Mouse (Mus musculus) forebrain, postnatal 0 days (tissue): ENCODE data around the gene Lrrc15. TPM values are rescaled to one million over a fixed set of nuclear protein-coding genes. Genes with fewer than 3 reads are reported as not detected.

Experiments
- ATAC-seq: fragments of 200-750 bp; cut with Nextera tagmentation; 2 replicates; pipeline ENCODE4 v1.8.0; 2017; ENCODE audit warnings: mild to moderate bottlenecking, moderate library complexity
- DNase-seq: peaks from one replicate; pipeline ENCODE4 v3.0.0-alpha.2; 2015
- H3K27ac ChIP-seq: fragments of 300-500 bp; sonication (generic); 2 replicates; pipeline ENCODE4 v1.5.1; 2014; ENCODE audit warnings: low read depth, mild to moderate bottlenecking, antibody characterized with exemption, low read length, moderate library complexity, mixed read lengths
- H3K27me3 ChIP-seq: fragments of 300-500 bp; sonication (generic); 2 replicates; pipeline ENCODE4 v1.6.1; 2014; ENCODE audit warnings: mild to moderate bottlenecking, low read length, mixed read lengths; ENCODE audit not compliant: insufficient read depth
- H3K36me3 ChIP-seq: fragments of 300-500 bp; sonication (generic); 2 replicates; pipeline ENCODE4 v1.6.1; 2014; ENCODE audit warnings: mild to moderate bottlenecking, moderate library complexity; ENCODE audit not compliant: insufficient read depth
- H3K4me1 ChIP-seq: fragments of 300-500 bp; sonication (generic); 2 replicates; pipeline ENCODE4 v1.6.1; 2014; ENCODE audit warnings: antibody characterized with exemption; ENCODE audit not compliant: insufficient read depth
- H3K4me2 ChIP-seq: fragments of 300-500 bp; sonication (generic); 2 replicates; pipeline ENCODE4 v1.6.1; 2014; ENCODE audit warnings: low read depth, mild to moderate bottlenecking, moderate library complexity
- H3K4me3 ChIP-seq: fragments of 300-500 bp; sonication (generic); 2 replicates; pipeline ENCODE4 v1.5.1; 2014; ENCODE audit warnings: low read depth, low read length, mixed read lengths
- H3K9ac ChIP-seq: fragments of 300-500 bp; sonication (generic); 2 replicates; pipeline ENCODE4 v1.6.1; 2014; ENCODE audit warnings: mild to moderate bottlenecking
- H3K9me3 ChIP-seq: fragments of 300-500 bp; sonication (generic); 2 replicates; pipeline ENCODE4 v1.6.1; 2016; ENCODE audit warnings: low read length
- CTCF ChIP-seq: sonication (generic); IDR thresholded peaks from 2 replicates; pipeline ENCODE4 v1.5.1; 2016; ENCODE audit warnings: antibody characterized with exemption, control low read depth, low read depth
- WGBS: fragments of 180-500 bp; shearing (Covaris S2); extraction: QIAGEN DNeasy Blood & Tissue Kit; methylation state at CpG from one replicate; pipeline ENCODE4 v1.1.7; 2014; 5-methylcytosine and 5-hydroxymethylcytosine counted together
- polyA plus RNA-seq: library from polyadenylated mRNA; unstranded; fragments of >200 nt; fragmentation: Nextera tagmentation; extraction: Ambion mirVana; gene quantifications from 2 replicates; pipeline ENCODE4 v1.2.1, GENCODE M21; 2015
- total RNA-seq: library from RNA; depleted of rRNA; stranded (reverse); fragments of >200 nt; gene quantifications from 2 replicates; pipeline ENCODE4 v1.2.3, GENCODE M21; 2014

Lrrc15 gene
- total and polyA plus RNA-seq, 2 experiments from 2014 or later = 0.12 to 0.48 TPM

DNA sequence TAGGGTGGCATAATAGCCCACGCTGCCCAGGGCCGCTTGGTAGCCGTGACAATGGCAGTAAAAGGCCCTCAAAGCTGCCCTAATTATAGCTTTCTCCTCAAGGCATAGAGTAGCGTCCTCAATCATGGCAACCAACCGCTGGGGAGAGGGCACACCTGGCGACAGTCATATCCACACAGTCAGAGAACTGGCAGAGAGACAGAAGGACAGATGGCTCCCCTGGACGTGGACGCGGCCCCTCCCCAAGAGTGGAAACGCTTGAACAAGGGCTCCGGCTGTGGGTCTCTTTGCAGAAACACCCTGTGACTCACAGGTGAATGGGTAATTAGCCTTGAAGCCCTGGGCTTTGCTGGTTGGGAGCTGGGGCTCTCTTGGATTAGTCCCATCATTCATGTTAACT is 4.7 kb downstream of the Lrrc15 start:
- H3K4me3 ChIP-seq = no peak overlapping the region
- no peaks in the 10 kb centered on the region for H3K4me1 ChIP-seq
- no peak overlapping the region for H3K9ac ChIP-seq
- WGBS = 59% methylated on average over 11 of the region's 11 CpGs
- ATAC-seq = no peak
- H3K27ac ChIP-seq = no peak overlapping the region
- TF ChIP-seq CTCF = no peak
- DNase-seq = no peak
- no peaks in the 10 kb centered on the region for H3K36me3 ChIP-seq
- H3K4me2 ChIP-seq = no peak overlapping the region
- H3K27me3 ChIP-seq = peaks cover 12% of the 10 kb centered on the region; the same call in 1 of the 2 replicates
- H3K9me3 ChIP-seq = no peaks in the 10 kb centered on the region

DNA sequence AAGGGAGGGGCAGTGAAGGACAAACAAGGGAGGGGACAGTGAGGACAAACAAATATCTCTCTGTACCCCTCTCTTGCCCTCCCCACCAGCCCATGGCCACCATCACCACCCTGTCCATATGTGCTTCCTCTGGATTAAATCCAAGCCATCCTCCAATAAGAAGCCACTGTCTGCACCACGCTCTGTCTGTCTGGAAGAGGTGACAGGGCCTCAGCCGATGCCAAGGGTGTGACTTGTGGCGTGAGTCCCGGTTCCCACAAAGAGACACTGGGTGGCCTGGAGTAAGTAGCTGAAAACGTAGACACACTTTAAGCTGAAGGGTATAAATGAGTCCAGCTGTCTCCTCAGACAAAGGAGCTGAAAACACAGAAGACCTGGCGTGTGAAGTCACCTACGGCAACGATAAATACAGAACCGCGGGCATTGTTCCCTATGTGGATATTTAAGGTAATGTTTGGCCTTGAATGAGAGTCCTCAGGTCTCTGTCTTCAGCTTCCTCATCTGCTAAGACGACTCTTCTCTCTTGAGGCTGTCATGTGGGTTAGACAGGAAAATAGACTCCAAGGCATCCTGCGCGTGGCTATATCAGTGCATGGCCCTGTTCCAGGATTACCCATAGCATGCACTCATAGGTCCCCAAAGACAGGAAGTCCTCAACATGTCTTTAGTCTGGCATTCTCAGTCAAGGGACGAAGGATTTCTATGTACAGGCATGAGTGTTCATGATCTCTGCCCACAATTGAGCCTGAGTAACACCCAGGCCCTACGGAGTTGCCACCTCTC is 7.3 kb downstream of the Lrrc15 start:
- DNase-seq (no peak), ATAC-seq (no peak)
- Histone ChIP-seq H3K27ac (no peak overlapping the region), H3K4me2 (no peak overlapping the region), H3K27me3 (no peaks in the 10 kb centered on the region), H3K4me3 (no peak overlapping the region), H3K36me3 (no peaks in the 10 kb centered on the region), H3K4me1 (no peaks in the 10 kb centered on the region; the same call in 1 of the 2 replicates), H3K9me3 (no peaks in the 10 kb centered on the region), H3K9ac (no peak overlapping the region)
- 67% methylated on average over 15 of the region's 15 CpGs for WGBS
- TF ChIP-seq CTCF = no peak

DNA sequence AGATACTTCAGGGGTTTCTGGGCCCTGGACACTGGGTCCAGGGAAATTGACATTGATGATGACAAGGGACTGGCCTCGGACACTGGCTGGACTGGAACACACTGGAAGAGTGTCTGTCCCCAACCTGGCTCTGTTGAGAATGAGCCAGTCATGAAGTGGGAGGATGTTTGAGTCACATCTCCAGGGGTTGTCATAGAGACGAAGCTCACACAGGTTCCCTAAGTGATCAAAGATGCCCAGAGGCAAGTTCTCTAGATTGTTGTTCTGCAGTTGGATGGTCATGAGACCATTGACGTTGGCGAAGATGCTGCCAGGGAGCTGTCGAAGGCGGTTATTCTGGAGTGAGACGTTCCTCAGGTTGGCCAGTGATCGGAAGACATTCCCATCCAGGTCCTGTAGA is 10.0 kb downstream of the Lrrc15 start:
- Histone ChIP-seq H3K27me3 (no peaks in the 10 kb centered on the region), H3K9me3 (no peaks in the 10 kb centered on the region), H3K4me1 (no peaks in the 10 kb centered on the region; the same call in 1 of the 2 replicates), H3K4me3 (no peak overlapping the region), H3K9ac (no peak overlapping the region), H3K36me3 (no peaks in the 10 kb centered on the region), H3K27ac (no peak overlapping the region), H3K4me2 (no peak overlapping the region)
- 95% methylated on average over 8 of the region's 8 CpGs for WGBS
- no peak for DNase-seq
- no peak for ATAC-seq
- TF ChIP-seq CTCF = no peak

DNA sequence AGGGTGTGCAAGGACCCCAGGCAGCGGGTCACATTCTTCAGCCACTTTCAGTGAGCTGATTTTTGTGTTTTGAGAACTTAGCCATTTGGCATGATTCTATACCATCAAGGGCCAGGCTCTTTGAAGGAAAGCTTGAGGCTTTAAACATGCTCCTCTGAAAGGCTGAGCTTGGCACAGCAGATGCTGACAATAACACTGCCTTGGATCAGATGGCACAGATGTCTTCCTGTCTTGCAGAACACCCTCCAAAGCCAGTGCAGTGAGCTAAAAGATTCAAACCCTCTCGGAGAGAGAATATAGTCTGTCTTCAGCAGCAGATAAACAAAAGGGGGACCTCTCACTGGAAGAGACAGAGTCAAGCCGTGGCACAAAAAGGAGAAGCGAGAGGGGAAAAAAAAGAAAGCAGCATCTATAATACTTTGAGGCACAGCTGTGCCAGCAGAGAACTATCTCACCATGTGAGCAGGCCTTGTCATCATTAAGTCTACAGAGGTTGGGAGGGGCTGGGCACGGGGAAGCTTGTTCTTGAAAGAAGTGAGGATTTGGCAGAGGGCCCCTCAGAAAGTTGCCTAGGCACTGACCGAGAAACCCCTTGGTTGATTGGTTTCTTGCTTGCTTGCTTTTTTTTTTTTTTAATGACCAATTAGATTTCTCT is 11.0 kb downstream of the Lrrc15 start:
- Histone ChIP-seq H3K27ac (no peak overlapping the region; the same call in 1 of the 2 replicates), H3K36me3 (no peaks in the 10 kb centered on the region), H3K27me3 (no peaks in the 10 kb centered on the region), H3K9ac (no peak overlapping the region), H3K4me2 (no peak overlapping the region), H3K4me3 (no peak overlapping the region), H3K4me1 (no peaks in the 10 kb centered on the region; the same call in 1 of the 2 replicates), H3K9me3 (no peaks in the 10 kb centered on the region)
- 35% methylated on average over 6 of the region's 6 CpGs for WGBS
- peak; percentile 59; the same call in 1 of the 2 replicates for ATAC-seq
- peak; percentile 39 for DNase-seq
- no peak for TF ChIP-seq CTCF

DNA sequence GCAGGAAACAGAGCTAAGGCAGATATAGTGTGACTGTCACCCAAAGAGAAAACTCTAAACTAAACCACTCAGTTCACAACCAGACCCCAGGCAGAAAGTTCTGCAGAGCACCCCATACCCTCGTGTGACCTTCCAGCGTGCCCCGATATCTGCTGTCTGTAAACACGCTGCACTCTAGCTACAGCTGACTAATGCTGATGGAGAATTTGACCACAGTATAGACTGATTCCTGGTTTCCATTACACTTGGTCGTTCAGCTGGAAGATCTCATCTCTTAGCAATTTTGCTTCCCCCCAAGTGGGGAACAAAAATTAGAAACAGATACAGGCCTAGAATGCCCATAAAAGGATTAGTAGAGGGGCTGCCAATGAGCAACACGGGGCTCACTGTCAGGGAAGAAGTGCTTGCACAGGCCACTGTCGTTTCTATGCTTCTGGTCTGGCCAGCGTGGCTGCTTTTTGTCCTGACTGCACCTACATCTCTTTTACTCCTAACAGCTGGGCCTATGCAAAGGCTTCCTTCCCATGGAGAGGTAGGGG is 11.8 kb downstream of the Lrrc15 start:
- DNase-seq = no peak

DNA sequence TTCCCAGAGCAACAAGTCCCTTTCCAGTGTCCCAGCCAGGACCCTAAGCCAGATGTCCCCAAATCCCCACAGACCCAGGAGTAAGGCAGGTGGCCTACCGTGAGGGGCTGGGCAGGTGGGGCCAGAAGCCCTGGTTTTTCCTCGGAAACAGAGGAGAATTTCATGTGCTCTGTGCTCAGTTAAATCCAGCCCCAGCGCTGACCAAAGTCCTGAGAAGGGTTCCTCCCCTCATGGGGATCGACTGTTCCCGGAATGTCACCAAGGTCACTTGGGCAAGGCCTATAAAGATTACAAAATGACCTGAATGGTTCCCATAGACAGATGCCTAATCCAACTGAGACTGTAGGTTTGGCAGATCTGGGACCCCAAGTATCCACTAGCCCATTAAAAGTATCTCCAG is 15.7 kb downstream of the Lrrc15 start, which contains the start of gene Cpn2:
TSS of gene Cpn2 (minus strand) at position 141 of the 400 bp plus-strand sequence.
- no peak within 1 kb of the TSS for H3K4me3 ChIP-seq
- H3K4me1 ChIP-seq = no peaks in the 10 kb centered on the region; the same call in 1 of the 2 replicates
- DNase-seq (no peak), ATAC-seq (no peak)
- H3K36me3 ChIP-seq = no peaks in the 10 kb centered on the region
- H3K27me3 ChIP-seq = no peaks in the 10 kb centered on the region
- H3K9me3 ChIP-seq = no peaks in the 10 kb centered on the region
- TF ChIP-seq CTCF = no peak
- no peak within 1 kb of the TSS for H3K27ac ChIP-seq
- no peak within 1 kb of the TSS for H3K9ac ChIP-seq
- 79% methylated on average over 5 of the region's 5 CpGs for WGBS
- H3K4me2 ChIP-seq = no peak within 1 kb of the TSS

More for the DNA sequence above, 11.8 kb downstream of the Lrrc15 start:
- Histone ChIP-seq H3K27ac (no peak overlapping the region), H3K27me3 (no peaks in the 10 kb centered on the region), H3K9me3 (no peaks in the 10 kb centered on the region), H3K9ac (no peak overlapping the region), H3K36me3 (no peaks in the 10 kb centered on the region), H3K4me3 (no peak overlapping the region), H3K4me2 (no peak overlapping the region), H3K4me1 (no peaks in the 10 kb centered on the region; the same call in 1 of the 2 replicates)
- WGBS = 58% methylated on average over 8 of the region's 8 CpGs
- ATAC-seq = no peak
- TF ChIP-seq CTCF = no peak

DNA sequence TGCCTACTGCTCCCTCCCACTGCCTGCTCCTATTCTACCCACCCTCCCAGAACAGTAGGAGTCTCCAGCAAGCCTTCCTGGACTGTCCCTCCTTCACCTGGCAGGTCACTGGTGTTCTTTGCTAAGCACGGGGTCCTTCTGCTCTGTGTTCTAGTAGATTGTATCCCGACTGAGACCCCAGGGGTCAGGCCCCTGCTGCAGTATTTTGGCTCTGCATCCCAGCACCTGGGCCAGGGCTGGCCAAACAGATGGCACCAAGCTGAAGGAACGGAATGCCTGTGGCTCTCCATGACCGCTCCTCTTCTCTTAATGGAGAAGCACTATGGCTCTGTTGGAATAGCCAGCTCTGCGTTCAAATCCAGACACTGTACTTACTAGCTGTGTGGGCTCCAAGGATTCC is 16.5 kb downstream of the Lrrc15 start:
- Histone ChIP-seq H3K9me3 (no peaks in the 10 kb centered on the region), H3K36me3 (no peaks in the 10 kb centered on the region), H3K4me3 (no peak overlapping the region), H3K27me3 (no peaks in the 10 kb centered on the region), H3K27ac (no peak overlapping the region), H3K4me2 (no peak overlapping the region), H3K4me1 (no peaks in the 10 kb centered on the region; the same call in 1 of the 2 replicates), H3K9ac (no peak overlapping the region)
- TF ChIP-seq CTCF = no peak
- ATAC-seq (no peak), DNase-seq (no peak)
- WGBS = 84% methylated on average over 5 of the region's 5 CpGs
